Mouse (Mus musculus): ENCODE results near the gene Astn2.

DNA sequence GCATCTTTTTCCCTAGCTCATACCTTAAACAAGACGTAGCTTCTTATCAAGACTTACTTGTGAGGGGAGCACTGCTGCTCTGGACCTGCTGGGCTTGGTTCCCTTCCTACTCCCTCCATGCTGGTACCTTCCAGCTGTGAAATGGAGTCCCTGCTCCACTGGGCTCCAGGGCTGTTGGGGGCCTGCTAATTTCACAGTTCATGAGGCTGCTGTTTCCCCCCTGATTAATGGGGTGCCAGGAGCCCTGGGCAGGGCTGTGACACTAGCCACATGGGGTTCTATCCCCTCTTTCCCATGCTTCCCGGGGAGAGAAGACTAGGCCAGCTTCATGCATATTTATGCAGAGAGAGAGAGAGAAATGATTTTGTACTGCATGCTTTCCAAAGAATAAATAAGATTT lies 234.9 kb downstream of the Astn2 start:
- TF ChIP-seq POLR2A (IDR thresholded peaks at IDR 0.05; ENCODE audit: borderline replicate concordance, low read depth, low read length) (no peak), CTCF (IDR thresholded peaks at IDR 0.05; ENCODE audit: low read depth, low read length) (no peak)
